Mouse (Mus musculus) left cerebral cortex, postnatal 25 days (tissue): ENCODE data around the gene Ilf3. TPM values are rescaled to one million over a fixed set of nuclear protein-coding genes. Genes with fewer than 3 reads are reported as not detected.
A peak's percentile ranks its signal among the peaks of the same experiment; 100 is the strongest.

Experiments used
- DNase-seq, 2 experiments: peaks; one replicate each; pipeline ENCODE4 v3.0.0; 2022; ENCODE audit warnings: low spot score in 2 of 2, mixed read lengths in 1 of 2
- intact Hi-C: fragments of 180-260 bp; cut with DNase I; formaldehyde crosslinking; loops from one replicate; pipeline ENCODE4 v1.15.1; 2025
- total RNA-seq, 2 experiments: library from RNA; stranded (reverse); gene quantifications; 2 replicates each; pipeline ENCODE4 v1.2.3; 2021

Gene Ilf3
- total RNA-seq, 2 experiments from 2014 or later = 68.0 to 77.7 TPM

GRCm38 (mm10) chr9:21392646-21393175 lies 25.0 kb downstream of the Ilf3 start:
- DNase-seq = no peak
- intact Hi-C loops = no loop called here

- intact Hi-C loops = no loop called here
- DNase-seq = no peak
Measured at GRCm38 (mm10) chr9:21395692-21396091, 28.0 kb downstream of the Ilf3 start.

GRCm38 (mm10) chr9:21397170-21397569 lies 29.5 kb downstream of the Ilf3 start:
- intact Hi-C loops = no loop called here

GRCm38 (mm10) chr9:21401042-21401441 lies 33.4 kb downstream of the Ilf3 start:
- no peak for DNase-seq
- intact Hi-C loops = no loop called here

More at GRCm38 (mm10) chr9:21397170-21397569, 29.5 kb downstream of the Ilf3 start:
- DNase-seq = peak in 1 of 2 experiments; percentile 36

GRCm38 (mm10) chr9:21402764-21403253 lies 35.1 kb downstream of the Ilf3 start:
- DNase-seq = no peak
- intact Hi-C loops = no loop called here

GRCm38 (mm10) chr9:21403745-21404144 lies 36.1 kb downstream of the Ilf3 start:
- intact Hi-C loops = no loop called here
- no peak for DNase-seq

GRCm38 (mm10) chr9:21405525-21405924 lies 37.9 kb downstream of the Ilf3 start:
- intact Hi-C loops = no loop called here

GRCm38 (mm10) chr9:21407951-21408350 lies 40.3 kb downstream of the Ilf3 start:
- no peak for DNase-seq
- intact Hi-C loops = no loop called here

More at GRCm38 (mm10) chr9:21405525-21405924, 37.9 kb downstream of the Ilf3 start:
- DNase-seq = no peak

GRCm38 (mm10) chr9:21408624-21409023 lies 41.0 kb downstream of the Ilf3 start:
- intact Hi-C loops = no loop called here
- no peak for DNase-seq

GRCm38 (mm10) chr9:21409592-21410317 lies 42.1 kb downstream of the Ilf3 start:
- intact Hi-C loops = loop anchor here (1.0 to 5.0 kb wide), 3 partner anchors 42 to 96 kb away; partner anchors contain the start of gene Ilf3
- peak; percentile 84 to 89 for DNase-seq

- peak; percentile 92 to 97 for DNase-seq
Measured at GRCm38 (mm10) chr9:21411669-21412550, 44.2 kb downstream of the Ilf3 start, which contains the start of gene Qtrt1. Gene Qtrt1 (plus strand): TSS chr9:21411837.

GRCm38 (mm10) chr9:21417866-21418265 lies 50.2 kb downstream of the Ilf3 start:
- intact Hi-C loops = no loop called here
- no peak for DNase-seq

More at GRCm38 (mm10) chr9:21411669-21412550, 44.2 kb downstream of the Ilf3 start, which contains the start of gene Qtrt1:
- intact Hi-C loops = loop anchor here (5.0 kb wide), 1 partner anchor 55 kb away; no protein-coding TSS in a partner anchor

GRCm38 (mm10) chr9:21419646-21420045 lies 52.0 kb downstream of the Ilf3 start:
- no peak for DNase-seq
- intact Hi-C loops = no loop called here

- peak; percentile 100 for DNase-seq
- intact Hi-C loops = loop anchor here (2.0 kb wide), 1 partner anchor 38 kb away; no protein-coding TSS in a partner anchor
Measured at GRCm38 (mm10) chr9:21424631-21425555, 57.2 kb downstream of the Ilf3 start, which contains the start of gene Dnm2. Gene Dnm2 (plus strand): TSS chr9:21424908.

GRCm38 (mm10) chr9:21425556-21425945 lies 57.9 kb downstream of the Ilf3 start:
- intact Hi-C loops = loop anchor here (2.0 kb wide), 1 partner anchor 37 kb away; no protein-coding TSS in a partner anchor
- DNase-seq = no peak

GRCm38 (mm10) chr9:21426013-21426412 lies 58.3 kb downstream of the Ilf3 start:
- intact Hi-C loops = no loop called here
- no peak for DNase-seq

GRCm38 (mm10) chr9:21426525-21426924 lies 58.9 kb downstream of the Ilf3 start:
- intact Hi-C loops = no loop called here
- no peak for DNase-seq

- intact Hi-C loops = no loop called here
- no peak for DNase-seq
Measured at GRCm38 (mm10) chr9:21427773-21428172, 60.1 kb downstream of the Ilf3 start.

- intact Hi-C loops = no loop called here
- no peak for DNase-seq
Measured at GRCm38 (mm10) chr9:21428178-21428577, 60.5 kb downstream of the Ilf3 start.
